Mouse (Mus musculus): ENCODE data around the gene Ftl1-ps1. TPM values are rescaled to one million over a fixed set of nuclear protein-coding genes. Genes with fewer than 3 reads are reported as not detected.

The Ftl1-ps1 gene
- 1,000 to 10,000 TPM; 1,894 to 2,594 TPM for total RNA-seq (2023)

DNA sequence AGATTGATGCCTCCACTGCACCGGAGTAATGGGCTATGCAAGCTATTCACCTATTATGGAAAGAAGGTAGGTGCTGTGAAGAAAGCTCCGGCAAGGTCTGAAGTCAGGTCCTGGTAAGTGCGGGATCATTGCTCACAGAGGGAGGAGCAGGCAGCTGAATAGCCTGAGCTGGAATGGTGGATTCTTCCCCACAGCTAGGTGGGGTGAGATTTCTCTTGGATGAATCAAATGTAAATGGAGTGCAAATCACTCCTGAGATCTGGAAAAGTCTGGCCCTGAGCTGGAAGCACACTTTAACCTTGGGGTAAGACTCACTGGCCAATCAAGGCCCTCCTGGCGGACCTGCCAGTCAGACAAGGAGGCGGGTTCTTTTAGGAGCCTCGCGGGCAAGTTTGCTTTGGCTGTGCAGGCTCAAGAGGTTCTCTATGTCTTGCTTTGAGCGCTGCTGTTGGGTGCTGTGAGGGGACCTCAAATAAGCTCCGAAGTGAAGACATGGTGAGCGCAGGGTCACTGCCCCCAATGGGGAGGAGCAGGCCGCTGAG, at the start of gene Ftl1-ps1:
Gene Ftl1-ps1 (plus strand): TSS at position 397 of the 542 bp plus-strand sequence.

DNA sequence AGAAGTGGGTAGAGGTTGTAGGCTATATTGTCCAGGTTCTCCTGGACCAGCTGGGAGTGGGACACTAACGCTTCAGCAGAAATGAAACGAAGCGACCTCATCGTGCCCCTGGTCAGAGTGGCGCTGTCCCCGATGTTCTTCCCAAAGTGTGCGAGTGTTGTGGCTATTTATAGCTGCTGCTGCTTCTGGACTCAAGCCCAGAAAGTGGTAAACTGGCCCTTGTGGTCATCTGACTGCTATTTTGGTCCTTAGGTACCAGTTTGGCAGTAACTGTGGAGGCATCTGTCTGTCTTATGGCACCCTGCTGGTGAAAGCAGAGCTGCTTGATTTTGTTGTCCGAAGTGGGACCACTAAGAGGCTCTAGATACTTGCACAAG, 35.6 kb upstream of the Ftl1-ps1 start, which contains the start of gene Lrrc14b:
Gene Lrrc14b (minus strand): TSS at position 147 of the 377 bp plus-strand sequence.

GRCm38 (mm10) chr13:74390371-74390990, 9.0 kb upstream of the Ftl1-ps1 start, which contains the start of gene Zfp72:
Zfp72 (minus strand) TSS chr13:74390836.

Other genes starting within 250 kb of the Ftl1-ps1 start
- gene Exoc3, start 191.0 kb upstream of the Ftl1-ps1 start, total RNA-seq (2023): 10 to 100 TPM; 49.8 to 50.3 TPM
- 1 to 10 TPM; 1.5 to 1.7 TPM for gene Ahrr, start 107.4 kb upstream of the Ftl1-ps1 start, total RNA-seq (2023)
- 10 to 100 TPM; 77.6 to 77.7 TPM for gene Pdcd6, start 82.1 kb upstream of the Ftl1-ps1 start, total RNA-seq (2023)
- gene Sdha, start 49.4 kb upstream of the Ftl1-ps1 start, total RNA-seq (2023): 100 to 1,000 TPM; 114 to 129 TPM
- 10 to 100 TPM; 21.1 to 22.3 TPM for gene Ccdc127, start 49.4 kb upstream of the Ftl1-ps1 start, total RNA-seq (2023)
- gene Lrrc14b, start 35.7 kb upstream of the Ftl1-ps1 start, total RNA-seq (2023): not detected
- 1 to 10 TPM; 1.5 to 2.0 TPM for gene Zfp72, start 8.9 kb upstream of the Ftl1-ps1 start, total RNA-seq (2023)
- 1 to 10 TPM; 5.9 to 6.6 TPM for gene Zfp825, start 94.3 kb downstream of the Ftl1-ps1 start, total RNA-seq (2023)
- 10 to 100 TPM; 76.5 to 92.4 TPM for gene Erap1, start 239.9 kb downstream of the Ftl1-ps1 start, total RNA-seq (2023)